Mouse (Mus musculus) cerebellum, postnatal 25 days (tissue): Measurements from ENCODE around the gene Csrp2.

ENCODE experiments used
- DNase-seq, 2 experiments: peaks; one replicate each; pipeline ENCODE4 v3.0.0; 2021; ENCODE audit warnings: mixed read lengths in 2 of 2

Gene Csrp2

DNA sequence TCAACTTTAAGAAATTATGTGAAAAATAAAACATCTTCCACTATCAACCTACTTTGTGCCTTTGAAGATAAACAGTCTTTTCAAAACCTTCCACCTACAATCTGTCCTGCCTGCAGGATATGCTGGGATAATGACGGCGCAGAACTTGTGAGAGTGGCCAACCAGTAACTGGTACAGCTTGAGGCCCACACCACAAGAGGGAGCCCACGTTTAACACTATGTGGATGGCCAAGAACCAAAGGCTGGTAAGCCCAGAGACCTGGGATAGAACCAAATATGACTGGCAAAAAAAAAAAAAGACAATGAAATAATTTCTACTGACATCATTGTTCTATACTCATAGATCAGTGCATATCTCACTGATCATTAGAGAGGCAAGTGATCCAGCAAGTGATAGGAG lies 54.9 kb downstream of the Csrp2 start:
- DNase-seq: peak; percentile 63 to 82

DNA sequence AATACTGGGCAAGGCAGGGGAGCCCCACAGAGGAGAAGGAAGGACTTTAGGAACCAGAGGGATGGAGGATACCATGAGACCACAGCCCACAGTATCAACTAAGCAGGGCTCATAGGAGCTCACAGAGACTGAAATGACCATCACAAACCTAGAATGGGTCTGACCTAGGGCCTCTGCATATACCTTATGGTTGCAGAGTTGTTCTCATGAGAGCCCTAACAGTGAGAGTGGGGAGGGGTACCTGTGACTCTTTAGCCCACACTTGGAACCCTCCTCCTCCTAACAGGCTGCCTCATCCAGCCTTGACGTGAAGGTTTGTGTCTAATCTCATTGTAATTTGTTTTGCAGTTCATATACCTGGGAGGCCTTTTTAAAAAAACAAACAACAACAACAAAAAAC lies 55.3 kb downstream of the Csrp2 start:
- DNase-seq: no peak

DNA sequence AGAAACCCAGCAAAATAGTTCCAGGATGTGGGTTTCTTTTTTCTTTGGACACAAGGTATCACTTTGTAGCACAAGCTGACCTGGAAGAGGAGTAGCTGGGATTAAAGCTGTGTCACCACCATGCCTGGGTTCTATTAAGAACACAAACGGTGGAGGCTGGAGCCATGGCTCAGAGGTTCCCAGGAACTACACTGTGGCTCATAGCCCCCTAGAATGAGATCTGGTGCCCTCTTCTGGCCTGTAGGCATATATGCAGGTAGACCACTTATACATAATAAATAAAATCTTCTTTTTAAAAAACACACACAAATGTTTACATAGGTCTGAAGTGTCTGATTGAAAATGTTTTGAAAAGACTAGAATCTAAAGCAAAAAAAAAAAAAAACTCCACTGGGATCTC lies 56.5 kb downstream of the Csrp2 start:
- DNase-seq: peak; percentile 36 to 63

DNA sequence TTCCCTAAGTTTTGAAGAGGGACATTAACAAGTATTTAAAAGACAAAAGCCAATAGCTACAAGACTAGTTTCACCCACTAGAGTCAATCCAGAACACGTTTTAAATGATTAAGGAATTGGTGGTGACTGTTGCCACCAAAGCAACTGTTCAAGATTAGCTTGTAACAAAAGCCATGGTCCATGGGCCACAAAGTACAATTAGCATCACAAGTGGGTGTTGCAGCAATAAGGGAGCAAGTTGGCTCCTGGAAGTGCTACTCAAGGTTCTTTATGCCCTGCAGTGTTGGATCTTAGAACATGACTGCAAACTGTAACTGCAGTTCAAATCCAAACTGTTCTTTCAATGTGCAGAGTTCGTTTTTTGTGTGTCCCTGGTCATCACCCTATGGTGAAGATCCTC lies 57.8 kb downstream of the Csrp2 start:
- DNase-seq: no peak

DNA sequence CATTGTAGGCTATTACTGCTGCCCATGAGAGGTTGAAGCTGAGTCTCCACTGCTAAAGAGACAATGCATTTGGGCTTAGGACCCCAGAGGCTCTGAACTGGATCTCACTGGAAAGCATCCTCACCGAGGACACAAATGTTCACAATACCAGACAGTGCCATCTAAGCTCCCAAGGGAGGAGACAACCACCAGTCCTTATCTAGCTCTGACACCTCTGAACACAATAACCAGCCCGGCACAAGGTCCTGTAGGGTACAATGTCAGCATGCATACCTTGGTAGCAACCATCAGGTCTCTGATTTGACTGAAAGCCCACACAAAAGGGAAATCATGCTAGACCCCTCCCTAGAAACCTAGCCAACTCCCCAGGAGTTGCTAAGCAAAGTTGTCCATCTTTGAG lies 59.8 kb downstream of the Csrp2 start:
- DNase-seq: no peak

DNA sequence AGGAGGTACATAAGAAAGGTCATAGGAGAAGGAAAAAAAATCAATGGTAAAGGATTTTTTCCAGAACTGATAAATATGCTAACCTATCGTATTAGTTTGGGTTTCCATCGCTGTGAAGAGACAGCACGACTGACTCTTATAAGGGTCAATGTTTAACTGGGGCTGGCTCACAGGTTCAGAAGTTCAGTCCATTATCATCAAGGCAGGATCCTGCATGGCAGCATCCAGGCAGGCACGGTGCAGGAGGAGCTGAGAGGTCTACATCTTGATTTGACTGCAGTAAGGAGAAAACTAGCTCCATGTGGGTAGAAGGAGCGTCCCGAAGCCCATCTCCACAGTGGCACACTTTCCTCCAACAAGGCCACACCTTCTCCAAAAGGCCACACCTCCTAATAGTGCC lies 60.9 kb downstream of the Csrp2 start:
- DNase-seq: no peak

DNA sequence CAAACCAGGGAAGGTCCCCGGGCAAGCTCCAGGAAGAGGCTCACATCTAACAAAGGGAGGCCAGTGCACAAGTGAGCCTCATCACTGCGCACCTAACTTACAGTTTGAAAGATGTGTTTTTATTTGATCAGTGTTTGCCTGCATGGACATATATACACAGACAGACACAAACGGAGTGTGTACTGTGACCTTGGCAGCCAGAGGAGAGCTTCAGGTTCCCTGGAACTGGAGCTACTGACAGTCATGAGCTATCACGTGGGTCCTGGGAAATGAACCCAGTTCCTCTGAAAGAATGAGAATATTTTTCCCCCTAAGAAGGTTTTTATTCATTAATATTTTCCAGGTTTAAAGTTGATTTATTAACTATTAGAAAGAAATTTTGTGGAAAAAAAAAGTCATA lies 63.2 kb downstream of the Csrp2 start:
- DNase-seq: no peak

DNA sequence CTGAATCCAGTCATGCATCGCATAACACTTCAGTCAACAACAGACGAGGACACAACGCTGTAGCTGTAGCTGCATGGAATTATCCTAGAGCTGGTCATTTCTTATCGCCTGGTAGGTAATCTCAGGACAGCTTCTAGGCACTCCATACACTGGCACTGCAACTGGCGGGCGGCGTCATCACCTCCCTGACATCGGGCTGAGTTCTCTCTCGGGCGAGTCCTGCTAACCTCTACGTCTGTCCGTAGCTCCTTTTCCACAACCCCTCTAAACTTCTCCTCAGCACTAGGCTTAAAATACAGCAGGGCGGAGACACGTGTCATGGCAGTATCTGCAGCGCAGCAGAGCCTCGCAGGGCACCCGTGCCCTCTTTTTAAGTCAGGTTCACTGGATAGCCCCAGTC lies 67.1 kb downstream of the Csrp2 start:
- DNase-seq: no peak
